Mouse (Mus musculus) lung, embryonic 16.5 days (tissue): ENCODE results near the gene Tenm4. TPM values are rescaled to one million over a fixed set of nuclear protein-coding genes. Genes with fewer than 3 reads are reported as not detected.

Experiments
- ATAC-seq: fragments of 200-750 bp; cut with Nextera tagmentation; 2 replicates; pipeline ENCODE4 v1.8.0; 2017; ENCODE audit warnings: low read depth, mild to moderate bottlenecking, moderate library complexity
- H3K27ac ChIP-seq: fragments of 300-500 bp; sonication (generic); 2 replicates; pipeline ENCODE4 v1.5.1; 2014; ENCODE audit warnings: mild to moderate bottlenecking, control low read depth, low read length
- H3K27me3 ChIP-seq: fragments of 300-500 bp; sonication (generic); 2 replicates; pipeline ENCODE4 v1.6.1; 2014; ENCODE audit warnings: low read depth, low read length, mixed read lengths; ENCODE audit not compliant: control insufficient read depth, insufficient read depth
- H3K36me3 ChIP-seq: fragments of 300-500 bp; sonication (generic); 2 replicates; pipeline ENCODE4 v1.6.1; 2014; ENCODE audit warnings: low read length; ENCODE audit not compliant: control insufficient read depth, insufficient read depth
- H3K4me1 ChIP-seq: fragments of 300-500 bp; sonication (generic); replicated peaks from 2 replicates; pipeline ENCODE4 v1.6.1; 2014; ENCODE audit warnings: low read length, mixed read lengths; ENCODE audit not compliant: control insufficient read depth, insufficient read depth
- H3K4me2 ChIP-seq: fragments of 300-500 bp; sonication (generic); 2 replicates; pipeline ENCODE4 v1.6.1; 2014; ENCODE audit warnings: low read depth, low read length, control low read depth
- H3K4me3 ChIP-seq: fragments of 300-500 bp; sonication (generic); 2 replicates; pipeline ENCODE4 v1.5.1; 2014; ENCODE audit warnings: mild to moderate bottlenecking, low read length, control low read depth
- H3K9ac ChIP-seq: fragments of 300-500 bp; sonication (generic); 2 replicates; pipeline ENCODE4 v1.6.1; 2014; ENCODE audit warnings: low read length, control low read depth
- H3K9me3 ChIP-seq: fragments of 300-500 bp; sonication (generic); 2 replicates; pipeline ENCODE4 v1.6.1; 2016; ENCODE audit warnings: low read length; ENCODE audit not compliant: control insufficient read depth
- WGBS: fragments of 180-500 bp; shearing (Covaris S2); extraction: QIAGEN DNeasy Blood & Tissue Kit; methylation state at CpG from one replicate; pipeline ENCODE4 v1.1.7; 2014; 5-methylcytosine and 5-hydroxymethylcytosine counted together
- polyA plus RNA-seq: library from polyadenylated mRNA; unstranded; fragments of >200 nt; fragmentation: Nextera tagmentation; extraction: Ambion mirVana; gene quantifications from 2 replicates; pipeline ENCODE4 v1.2.1, GENCODE M21; 2015

Gene Tenm4
- polyA plus RNA-seq, 1 experiment from 2014 or later: 18.5 TPM

DNA sequence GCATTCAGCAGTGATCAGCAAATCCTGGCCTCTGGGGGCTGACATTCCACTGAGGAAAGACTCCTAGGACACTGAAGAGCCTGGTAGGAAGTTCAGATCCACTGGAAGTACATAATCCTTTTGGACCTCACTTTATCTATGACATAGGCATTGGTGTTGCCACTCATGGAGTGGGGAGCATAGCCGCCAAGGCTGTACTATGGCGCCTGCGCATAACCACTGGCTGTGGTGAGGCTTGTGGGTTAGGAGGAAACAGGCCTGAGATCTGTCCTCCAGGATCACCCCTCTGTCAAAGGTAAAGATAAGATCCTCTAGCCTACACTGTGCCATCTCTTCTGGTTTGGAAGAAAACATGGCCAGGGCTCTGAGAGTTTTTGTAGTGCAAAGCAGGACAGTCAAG, 712.3 kb downstream of the Tenm4 start:
- WGBS: 93% methylated on average over 3 of the region's 3 CpGs
- H3K4me1 ChIP-seq: no peaks in the 10 kb centered on the region; the same call in 1 of the 2 replicates
- no peaks in the 10 kb centered on the region for H3K27me3 ChIP-seq
- no peaks in the 10 kb centered on the region for H3K36me3 ChIP-seq
- no peak overlapping the region for H3K9ac ChIP-seq
- ATAC-seq: no peak
- H3K4me2 ChIP-seq: no peak overlapping the region
- no peak overlapping the region for H3K4me3 ChIP-seq
- no peak overlapping the region for H3K27ac ChIP-seq
- H3K9me3 ChIP-seq: no peaks in the 10 kb centered on the region

GRCm38 (mm10) chr7:96887088-96887654, 716.1 kb downstream of the Tenm4 start:
- 86% methylated on average over 18 of the region's 18 CpGs for WGBS
- peaks cover 11% of the 10 kb centered on the region for H3K4me1 ChIP-seq
- no peaks in the 10 kb centered on the region for H3K36me3 ChIP-seq
- H3K4me2 ChIP-seq: no peak overlapping the region
- no peak overlapping the region for H3K4me3 ChIP-seq
- ATAC-seq: no peak
- H3K9me3 ChIP-seq: no peaks in the 10 kb centered on the region
- no peak overlapping the region for H3K9ac ChIP-seq
- no peak overlapping the region for H3K27ac ChIP-seq
- no peaks in the 10 kb centered on the region for H3K27me3 ChIP-seq

DNA sequence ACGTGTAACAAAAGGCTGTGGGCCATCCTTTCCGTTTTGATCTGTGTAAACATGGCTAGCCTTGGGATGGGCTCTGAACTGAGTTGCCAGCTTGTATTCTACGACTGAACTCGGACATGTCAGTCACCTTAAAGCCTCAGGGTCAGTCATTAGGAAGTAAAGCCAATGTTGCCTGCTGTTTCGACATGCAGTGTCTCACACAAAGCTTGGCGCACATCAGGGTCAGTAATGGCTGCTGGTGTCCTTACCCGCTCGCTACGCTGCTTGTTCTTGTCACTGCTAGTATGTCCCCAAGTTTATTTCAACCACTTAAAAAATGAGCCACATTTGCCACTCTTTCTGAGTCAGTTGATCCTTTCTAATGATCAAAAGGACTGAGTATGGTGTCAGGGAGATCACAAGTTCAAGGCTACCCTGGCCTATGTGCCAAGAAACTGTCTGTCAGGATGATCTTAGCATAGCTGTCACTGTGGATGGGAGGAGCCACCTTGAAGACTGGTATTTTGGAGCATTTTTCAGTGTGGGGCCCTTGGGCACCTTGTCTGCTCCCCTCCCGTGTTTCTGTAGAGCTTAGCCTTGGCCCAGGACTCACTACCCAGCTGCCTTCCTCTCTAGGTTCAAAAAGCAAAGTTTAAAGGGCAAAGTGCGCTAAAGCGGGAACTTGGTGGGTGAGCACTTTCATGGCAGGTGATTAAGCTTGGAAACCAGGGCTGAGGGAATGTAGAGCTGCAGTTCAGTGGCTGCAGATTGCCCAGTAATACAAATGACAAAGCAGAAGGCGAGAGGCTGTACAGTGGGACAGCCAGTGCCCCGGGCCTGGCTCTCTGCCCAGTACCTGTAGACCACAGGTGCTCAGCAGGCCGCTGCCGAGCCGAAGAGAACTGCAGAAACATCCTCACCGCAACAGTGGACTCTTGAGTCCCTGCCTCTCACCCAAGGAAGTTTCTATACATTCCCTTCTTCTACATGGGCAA, 718.3 kb downstream of the Tenm4 start:
- 76% methylated on average over 18 of the region's 18 CpGs for WGBS
- H3K27me3 ChIP-seq: no peaks in the 10 kb centered on the region
- ATAC-seq: peak; percentile 67
- no peak overlapping the region for H3K4me2 ChIP-seq
- 0 out of 2 replicates have a peak overlapping the region, but pooled peaks have one; percentile 23 for H3K27ac ChIP-seq
- peaks cover 11% of the 10 kb centered on the region for H3K4me1 ChIP-seq
- H3K36me3 ChIP-seq: peaks cover 4% of the 10 kb centered on the region; the same call in 1 of the 2 replicates
- H3K4me3 ChIP-seq: no peak overlapping the region
- no peak overlapping the region for H3K9ac ChIP-seq
- H3K9me3 ChIP-seq: no peaks in the 10 kb centered on the region

GRCm38 (mm10) chr7:96890035-96890621, 719.1 kb downstream of the Tenm4 start:
- Histone ChIP-seq H3K9me3 (no peaks in the 10 kb centered on the region), H3K36me3 (peaks cover 10% of the 10 kb centered on the region; the same call in 1 of the 2 replicates), H3K4me1 (peaks cover 11% of the 10 kb centered on the region), H3K27ac (no peak overlapping the region), H3K9ac (no peak overlapping the region; the same call in 1 of the 2 replicates), H3K4me2 (no peak overlapping the region), H3K27me3 (no peaks in the 10 kb centered on the region), H3K4me3 (no peak overlapping the region)
- 52% methylated on average over 7 of the region's 7 CpGs for WGBS
- peak; percentile 19; the same call in 1 of the 2 replicates for ATAC-seq

GRCm38 (mm10) chr7:96890987-96891386, 719.9 kb downstream of the Tenm4 start:
- Histone ChIP-seq H3K9ac (no peak overlapping the region), H3K27me3 (no peaks in the 10 kb centered on the region), H3K4me3 (no peak overlapping the region), H3K27ac (no peak overlapping the region), H3K9me3 (no peaks in the 10 kb centered on the region), H3K4me2 (no peak overlapping the region), H3K4me1 (peaks cover 11% of the 10 kb centered on the region), H3K36me3 (peaks cover 17% of the 10 kb centered on the region; the same call in 1 of the 2 replicates)
- no peak for ATAC-seq
- WGBS: 90% methylated on average over 10 of the region's 10 CpGs

GRCm38 (mm10) chr7:96899036-96899569, 728.1 kb downstream of the Tenm4 start:
- 0 out of 2 replicates have a peak overlapping the region, but pooled peaks have one; percentile 11 for H3K4me2 ChIP-seq
- no peaks in the 10 kb centered on the region for H3K9me3 ChIP-seq
- peaks cover 15% of the 10 kb centered on the region; the same call in 1 of the 2 replicates for H3K36me3 ChIP-seq
- H3K27me3 ChIP-seq: no peaks in the 10 kb centered on the region
- peak overlapping the region; percentile 86 for H3K27ac ChIP-seq
- 26% methylated on average over 10 of the region's 10 CpGs for WGBS
- peak; percentile 90 for ATAC-seq
- no peak overlapping the region for H3K4me3 ChIP-seq
- H3K4me1 ChIP-seq: peaks cover 34% of the 10 kb centered on the region
- H3K9ac ChIP-seq: no peak overlapping the region

DNA sequence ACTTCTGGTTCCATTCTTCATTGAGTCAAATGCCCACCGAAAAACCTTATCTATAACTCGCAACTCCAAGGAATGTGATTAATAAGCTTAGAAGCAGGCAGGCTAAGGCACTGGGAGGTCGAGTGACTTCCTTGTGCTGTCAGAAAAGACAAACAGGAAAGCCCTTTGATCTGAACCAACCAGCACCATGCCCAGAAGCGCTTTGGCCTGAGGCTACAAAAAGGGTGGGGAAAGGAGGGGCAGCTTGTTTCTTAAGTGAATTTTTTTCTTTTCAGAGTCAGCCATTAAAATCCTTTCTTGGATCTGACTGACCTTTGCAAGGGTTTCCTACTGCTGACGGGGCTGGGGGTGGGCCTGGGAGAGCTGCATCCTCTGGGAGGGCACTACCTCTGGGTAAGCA, 731.1 kb downstream of the Tenm4 start:
- Histone ChIP-seq H3K4me1 (peaks cover 37% of the 10 kb centered on the region), H3K9ac (no peak overlapping the region), H3K9me3 (no peaks in the 10 kb centered on the region), H3K4me2 (no peak overlapping the region), H3K27me3 (no peaks in the 10 kb centered on the region), H3K36me3 (peaks cover 5% of the 10 kb centered on the region; the same call in 1 of the 2 replicates), H3K27ac (peak overlapping the region; percentile 36; the same call in 1 of the 2 replicates), H3K4me3 (no peak overlapping the region)
- WGBS: 11% methylated on average over 5 of the region's 5 CpGs
- no peak for ATAC-seq

- Histone ChIP-seq H3K9me3 (no peaks in the 10 kb centered on the region), H3K27ac (no peak overlapping the region), H3K4me2 (no peak overlapping the region), H3K36me3 (peaks cover 5% of the 10 kb centered on the region; the same call in 1 of the 2 replicates), H3K4me3 (no peak overlapping the region), H3K4me1 (peaks cover 34% of the 10 kb centered on the region), H3K27me3 (no peaks in the 10 kb centered on the region), H3K9ac (no peak overlapping the region)
- 82% methylated on average over 17 of the region's 17 CpGs for WGBS
- ATAC-seq: no peak
These were observed 732.3 kb downstream of the Tenm4 start for GRCm38 (mm10) chr7:96903088-96903985.
